Comparison of ENCODE assay signal across 8 mouse cellular contexts in genomic region chr11:119354798-119355442, GRCm38 (mm10). TPM values are rescaled to one million over a fixed set of nuclear protein-coding genes. Genes with fewer than 3 reads are reported as not detected.
DNase-seq lines count a peak whose midpoint lies in the region; ATAC-seq and TF ChIP-seq lines count a peak whose summit lies in the region.

No protein-coding gene starts in this region.

- 0 out of 2 replicates have a peak, but pooled peaks cover 14% of the 10 kb centered on the region for H3K27me3 ChIP-seq in limb, embryonic 10.5 days (ENCODE audit: low read depth, poor library complexity, severe bottlenecking)
- peaks cover 12% of the 10 kb centered on the region; the same call in 1 of the 2 replicates for H3K27me3 ChIP-seq in midbrain, embryonic 10.5 days (ENCODE audit: low read depth, poor library complexity, severe bottlenecking)
- no peaks in the 10 kb centered on the region for H3K27me3 ChIP-seq in stomach, embryonic 16.5 days (ENCODE audit: control insufficient read depth, insufficient read depth, low read length)

- H3K4me1 ChIP-seq in limb, embryonic 10.5 days: peaks cover 31% of the 10 kb centered on the region
- peaks cover 35% of the 10 kb centered on the region for H3K4me1 ChIP-seq in midbrain, embryonic 10.5 days
- H3K4me1 ChIP-seq in stomach, embryonic 16.5 days (ENCODE audit: control insufficient read depth, insufficient read depth, low read length): peaks cover 13% of the 10 kb centered on the region

- peaks cover 25% of the 10 kb centered on the region for H3K36me3 ChIP-seq in limb, embryonic 10.5 days
- peaks cover 30% of the 10 kb centered on the region for H3K36me3 ChIP-seq in midbrain, embryonic 10.5 days
- H3K36me3 ChIP-seq in stomach, embryonic 16.5 days (ENCODE audit: control insufficient read depth, insufficient read depth, low read length): peaks cover under 1% of the 10 kb centered on the region; the same call in 1 of the 2 replicates

- WGBS in limb, embryonic 10.5 days: 7% methylated on average over 23 of the region's 23 CpGs
- WGBS in midbrain, embryonic 10.5 days: 8% methylated on average over 23 of the region's 23 CpGs
- WGBS in stomach, embryonic 16.5 days: 4% methylated on average over 23 of the region's 23 CpGs

- H3K9ac ChIP-seq in stomach, embryonic 16.5 days (ENCODE audit: low read length): peak overlapping the region; percentile 71

- peak overlapping the region; percentile 80 for H3K27ac ChIP-seq in left cerebral cortex, adult 2 months
- H3K27ac ChIP-seq in limb, embryonic 10.5 days: peak overlapping the region; percentile 89
- H3K27ac ChIP-seq in midbrain, embryonic 10.5 days (replicated peaks): peak overlapping the region; percentile 89
- H3K27ac ChIP-seq in stomach, embryonic 16.5 days (ENCODE audit: low read length): peak overlapping the region; percentile 75

- intact Hi-C loops in left cerebral cortex, adult 2 months (cut with DNase I): no loop called here

- TF ChIP-seq CTCF in left cerebral cortex, adult 2 months (IDR thresholded peaks at IDR 0.05): no peak

- H3K4me2 ChIP-seq in stomach, embryonic 16.5 days (ENCODE audit: low read depth, low read length): peak overlapping the region; percentile 79

- ATAC-seq in erythroid progenitor cell, adult 5-6 weeks (replicated peaks; ENCODE audit: low FRiP score, poor library complexity, severe bottlenecking): peak; percentile 59
- ATAC-seq in stomach, embryonic 16.5 days (ENCODE audit: insufficient read depth, low FRiP score): no peak

- DNase-seq in left cerebral cortex, adult 2 months (ENCODE audit: extremely low spot score in 1 of 2, low spot score in 2 of 2): no peak
- no peak for DNase-seq in left cerebral cortex, adult 18-20 months (ENCODE audit: low spot score in 2 of 2)
- peak; percentile 44 for DNase-seq in adipocyte (ENCODE audit: low spot score)
- peak; percentile 56 for DNase-seq in heart, postnatal 4 days
- DNase-seq in limb, embryonic 10.5 days (ENCODE audit: low spot score): no peak
- no peak for DNase-seq in midbrain, embryonic 10.5 days (ENCODE audit: low spot score)

- no peaks in the 10 kb centered on the region for H3K9me3 ChIP-seq in limb, embryonic 10.5 days (replicated peaks)
- no peaks in the 10 kb centered on the region for H3K9me3 ChIP-seq in midbrain, embryonic 10.5 days (replicated peaks)
- no peaks in the 10 kb centered on the region for H3K9me3 ChIP-seq in stomach, embryonic 16.5 days (replicated peaks; ENCODE audit: control insufficient read depth, low read length)

- H3K4me3 ChIP-seq in left cerebral cortex, adult 2 months: peak overlapping the region; percentile 61
- peak overlapping the region; percentile 85 for H3K4me3 ChIP-seq in limb, embryonic 10.5 days
- H3K4me3 ChIP-seq in midbrain, embryonic 10.5 days: peak overlapping the region; percentile 85
- H3K4me3 ChIP-seq in stomach, embryonic 16.5 days (replicated peaks; ENCODE audit: low read length): peak overlapping the region; percentile 79

RNA-seq across cellular contexts. Expression of gene Sgsh, which starts 0.4 kb away (rescaled TPM):
- 1 to 10 TPM; 4.6 to 5.0 TPM for total RNA-seq in left cerebral cortex, adult 2 months (2021)
- 1 to 10 TPM; 3.9 to 4.1 TPM for total RNA-seq in left cerebral cortex, adult 18-20 months (2021)
- total RNA-seq in erythroid progenitor cell, adult 5-6 weeks (2015; ENCODE audit: low replicate concordance): 2.5 and 3.8 TPM in 2 replicates
- 2.3 and 13.5 TPM in 2 replicates for total RNA-seq in erythroid progenitor cell, adult 5-6 weeks (2017; ENCODE audit: low replicate concordance)
- total RNA-seq in heart, postnatal 4 days (2021): 1 to 10 TPM; 7.0 to 7.7 TPM
- polyA plus RNA-seq in limb, embryonic 10.5 days (2016; fragmentation: Nextera tagmentation; extraction: Ambion mirVana): 6.5 and 8.1 TPM in 2 replicates
- polyA plus RNA-seq in midbrain, embryonic 10.5 days (2016; fragmentation: Nextera tagmentation; extraction: Ambion mirVana): 6.4 and 6.5 TPM in 2 replicates
- 6.7 and 7.5 TPM in 2 replicates for polyA plus RNA-seq in stomach, embryonic 16.5 days (2015; fragmentation: Nextera tagmentation; extraction: Ambion mirVana)

RNA-seq across cellular contexts. Expression of gene Slc26a11, which starts 0.4 kb away (rescaled TPM):
- total RNA-seq in left cerebral cortex, adult 2 months (2021): 1 to 10 TPM; 3.9 TPM
- total RNA-seq in left cerebral cortex, adult 18-20 months (2021): 1 to 10 TPM; 3.4 to 4.0 TPM
- 0.84 TPM in 1 of 2 replicates, not detected in the other for total RNA-seq in erythroid progenitor cell, adult 5-6 weeks (2015; ENCODE audit: low replicate concordance)
- not detected in 2 replicates for total RNA-seq in erythroid progenitor cell, adult 5-6 weeks (2017; ENCODE audit: low replicate concordance)
- total RNA-seq in heart, postnatal 4 days (2021): 1 to 10 TPM; 3.0 to 3.9 TPM
- 8.9 and 9.4 TPM in 2 replicates for polyA plus RNA-seq in limb, embryonic 10.5 days (2016; fragmentation: Nextera tagmentation; extraction: Ambion mirVana)
- 7.1 and 7.4 TPM in 2 replicates for polyA plus RNA-seq in midbrain, embryonic 10.5 days (2016; fragmentation: Nextera tagmentation; extraction: Ambion mirVana)
- polyA plus RNA-seq in stomach, embryonic 16.5 days (2015; fragmentation: Nextera tagmentation; extraction: Ambion mirVana): 9.9 and 10.5 TPM in 2 replicates

RNA-seq across cellular contexts. Expression of gene Rnf213, which starts 38.0 kb away (rescaled TPM):
- 1 to 10 TPM; 3.4 to 3.9 TPM for total RNA-seq in left cerebral cortex, adult 2 months (2021)
- 1 to 10 TPM; 3.6 to 4.0 TPM for total RNA-seq in left cerebral cortex, adult 18-20 months (2021)
- 83.4 and 100 TPM in 2 replicates for total RNA-seq in erythroid progenitor cell, adult 5-6 weeks (2015; ENCODE audit: low replicate concordance)
- total RNA-seq in erythroid progenitor cell, adult 5-6 weeks (2017; ENCODE audit: low replicate concordance): 79.2 and 88.4 TPM in 2 replicates
- total RNA-seq in heart, postnatal 4 days (2021): 10 to 100 TPM; 17.2 to 19.7 TPM
- polyA plus RNA-seq in limb, embryonic 10.5 days (2016; fragmentation: Nextera tagmentation; extraction: Ambion mirVana): 1.8 and 2.4 TPM in 2 replicates
- polyA plus RNA-seq in midbrain, embryonic 10.5 days (2016; fragmentation: Nextera tagmentation; extraction: Ambion mirVana): 0.97 and 1.0 TPM in 2 replicates
- 6.6 and 7.3 TPM in 2 replicates for polyA plus RNA-seq in stomach, embryonic 16.5 days (2015; fragmentation: Nextera tagmentation; extraction: Ambion mirVana)

RNA-seq across cellular contexts. Expression of gene Card14, which starts 47.4 kb away (rescaled TPM):
- total RNA-seq in left cerebral cortex, adult 2 months (2021): under 1 TPM; 0.19 to 0.27 TPM
- total RNA-seq in left cerebral cortex, adult 18-20 months (2021): under 1 TPM; 0.12 to 0.28 TPM
- total RNA-seq in erythroid progenitor cell, adult 5-6 weeks (2015; ENCODE audit: low replicate concordance): not detected in 2 replicates
- total RNA-seq in erythroid progenitor cell, adult 5-6 weeks (2017; ENCODE audit: low replicate concordance): not detected in 2 replicates
- under 1 TPM; 0.16 to 0.21 TPM for total RNA-seq in heart, postnatal 4 days (2021)
- 0.08 and 0.30 TPM in 2 replicates for polyA plus RNA-seq in limb, embryonic 10.5 days (2016; fragmentation: Nextera tagmentation; extraction: Ambion mirVana)
- not detected in 2 replicates for polyA plus RNA-seq in midbrain, embryonic 10.5 days (2016; fragmentation: Nextera tagmentation; extraction: Ambion mirVana)
- polyA plus RNA-seq in stomach, embryonic 16.5 days (2015; fragmentation: Nextera tagmentation; extraction: Ambion mirVana): 3.2 and 5.1 TPM in 2 replicates

RNA-seq across cellular contexts. Expression of gene Eif4a3, which starts 55.0 kb away (rescaled TPM):
- 10 to 100 TPM; 68.7 to 78.6 TPM for total RNA-seq in left cerebral cortex, adult 2 months (2021)
- total RNA-seq in left cerebral cortex, adult 18-20 months (2021): 10 to 100 TPM; 75.9 to 83.0 TPM
- total RNA-seq in erythroid progenitor cell, adult 5-6 weeks (2015; ENCODE audit: low replicate concordance): 107 and 136 TPM in 2 replicates
- 107 and 108 TPM in 2 replicates for total RNA-seq in erythroid progenitor cell, adult 5-6 weeks (2017; ENCODE audit: low replicate concordance)
- total RNA-seq in heart, postnatal 4 days (2021): 100 to 1,000 TPM; 141 to 154 TPM
- 503 and 564 TPM in 2 replicates for polyA plus RNA-seq in limb, embryonic 10.5 days (2016; fragmentation: Nextera tagmentation; extraction: Ambion mirVana)
- polyA plus RNA-seq in midbrain, embryonic 10.5 days (2016; fragmentation: Nextera tagmentation; extraction: Ambion mirVana): 465 and 494 TPM in 2 replicates
- polyA plus RNA-seq in stomach, embryonic 16.5 days (2015; fragmentation: Nextera tagmentation; extraction: Ambion mirVana): 272 and 284 TPM in 2 replicates

Comparison
In these comparisons a context has a peak if more than half of its experiments do, and no peak if none do; other contexts are left out.
1. DNase-seq: peak in adipocyte (single experiment) and heart, postnatal 4 days (single experiment); none in left cerebral cortex, adult 2 months (0 of 2), left cerebral cortex, adult 18-20 months (0 of 2), limb, embryonic 10.5 days (single experiment) and midbrain, embryonic 10.5 days (single experiment).
2. Peak in every context shown above with its lines, with median percentiles within 50 percentile points of each other: H3K27ac ChIP-seq and H3K4me3 ChIP-seq.